Mouse (Mus musculus) heart, embryonic 11.5 days (tissue): Measurements from ENCODE around the gene Eml3. TPM values are rescaled to one million over a fixed set of nuclear protein-coding genes. Genes with fewer than 3 reads are reported as not detected.
A peak's percentile ranks its signal among the peaks of the same experiment; 100 is the strongest.

Source experiments
- ATAC-seq: fragments of 200-750 bp; cut with Nextera tagmentation; replicated peaks from 2 replicates; pipeline ENCODE4 v1.8.0; 2017; ENCODE audit warnings: moderate library complexity; ENCODE audit not compliant: insufficient number of reproducible peaks, low FRiP score, low TSS enrichment
- H3K27ac ChIP-seq: fragments of 300-500 bp; sonication (generic); 2 replicates; pipeline ENCODE4 v1.5.1; 2014; ENCODE audit warnings: mild to moderate bottlenecking, low read depth, low read length
- H3K27me3 ChIP-seq: fragments of 300-500 bp; sonication (generic); 2 replicates; pipeline ENCODE4 v1.6.1; 2014; ENCODE audit warnings: mild to moderate bottlenecking, low read length, mixed read lengths; ENCODE audit not compliant: control insufficient read depth, insufficient read depth
- H3K36me3 ChIP-seq: fragments of 300-500 bp; sonication (generic); 2 replicates; pipeline ENCODE4 v1.6.1; 2014; ENCODE audit warnings: mild to moderate bottlenecking, low read length, moderate library complexity, mixed read lengths; ENCODE audit not compliant: control insufficient read depth, insufficient read depth
- H3K4me1 ChIP-seq: fragments of 300-500 bp; sonication (generic); 2 replicates; pipeline ENCODE4 v1.6.1; 2014; ENCODE audit warnings: low read length; ENCODE audit not compliant: control insufficient read depth, insufficient read depth
- H3K4me2 ChIP-seq: fragments of 300-500 bp; sonication (generic); 2 replicates; pipeline ENCODE4 v1.6.1; 2014; ENCODE audit warnings: mild to moderate bottlenecking, moderate library complexity
- H3K4me3 ChIP-seq: fragments of 300-500 bp; sonication (generic); 2 replicates; pipeline ENCODE4 v1.5.1; 2014; ENCODE audit warnings: low read depth, low read length
- H3K9ac ChIP-seq: fragments of 300-500 bp; sonication (generic); 2 replicates; pipeline ENCODE4 v1.6.1; 2014; ENCODE audit warnings: mild to moderate bottlenecking, low read depth, low read length, moderate library complexity
- H3K9me3 ChIP-seq: fragments of 300-500 bp; sonication (generic); replicated peaks from 2 replicates; pipeline ENCODE4 v1.6.1; 2016; ENCODE audit warnings: low read length; ENCODE audit not compliant: control insufficient read depth
- WGBS: fragments of 180-500 bp; shearing (Covaris S2); extraction: QIAGEN DNeasy Blood & Tissue Kit; methylation state at CpG from one replicate; pipeline ENCODE4 v1.1.7; 2014; ENCODE audit not compliant: insufficient replicate concordance; 5-methylcytosine and 5-hydroxymethylcytosine counted together
- polyA plus RNA-seq: library from polyadenylated mRNA; unstranded; fragments of >200 nt; fragmentation: Nextera tagmentation; extraction: Ambion mirVana; gene quantifications from 2 replicates; pipeline ENCODE4 v1.2.1, GENCODE M21; 2014

Eml3 gene
- polyA plus RNA-seq, 1 experiment from 2014 or later = 8.1 TPM

GRCm38 (mm10) chr19:8983150-8983650, 53.8 kb downstream of the Eml3 start:
- no peaks in the 10 kb centered on the region for H3K27me3 ChIP-seq
- WGBS = 6% methylated on average over 4 of the region's 4 CpGs
- peaks cover 53% of the 10 kb centered on the region for H3K4me1 ChIP-seq
- H3K27ac ChIP-seq = peak overlapping the region; percentile 77
- no peaks in the 10 kb centered on the region for H3K9me3 ChIP-seq
- H3K9ac ChIP-seq = no peak overlapping the region
- H3K4me3 ChIP-seq = no peak overlapping the region
- H3K4me2 ChIP-seq = peak overlapping the region; percentile 22
- ATAC-seq = 0 out of 2 replicates have a peak, but pooled peaks have one; percentile 29
- peaks cover 22% of the 10 kb centered on the region for H3K36me3 ChIP-seq

GRCm38 (mm10) chr19:8984255-8984868, 55.0 kb downstream of the Eml3 start:
- ATAC-seq = no peak
- no peak overlapping the region for H3K4me3 ChIP-seq
- no peaks in the 10 kb centered on the region for H3K27me3 ChIP-seq
- H3K27ac ChIP-seq = peak overlapping the region; percentile 77; the same call in 1 of the 2 replicates
- peak overlapping the region; percentile 6; the same call in 1 of the 2 replicates for H3K4me2 ChIP-seq
- H3K9ac ChIP-seq = no peak overlapping the region
- H3K4me1 ChIP-seq = peaks cover 60% of the 10 kb centered on the region
- peaks cover 10% of the 10 kb centered on the region for H3K36me3 ChIP-seq
- WGBS = 23% methylated on average over 7 of the region's 7 CpGs
- no peaks in the 10 kb centered on the region for H3K9me3 ChIP-seq

- H3K9me3 ChIP-seq = no peaks in the 10 kb centered on the region
- no peaks in the 10 kb centered on the region for H3K36me3 ChIP-seq
- no peak overlapping the region for H3K4me2 ChIP-seq
- H3K4me3 ChIP-seq = no peak overlapping the region
- H3K4me1 ChIP-seq = peaks cover 61% of the 10 kb centered on the region
- 57% methylated on average over 5 of the region's 5 CpGs for WGBS
- no peak overlapping the region for H3K27ac ChIP-seq
- ATAC-seq = no peak
- no peak overlapping the region for H3K9ac ChIP-seq
- no peaks in the 10 kb centered on the region for H3K27me3 ChIP-seq
Measured at GRCm38 (mm10) chr19:8985891-8986290, 56.5 kb downstream of the Eml3 start.

GRCm38 (mm10) chr19:8987816-8988215, 58.5 kb downstream of the Eml3 start:
- no peaks in the 10 kb centered on the region for H3K9me3 ChIP-seq
- no peak for ATAC-seq
- WGBS = 25% methylated on average over 2 of the region's 2 CpGs
- peak overlapping the region; percentile 12 for H3K4me2 ChIP-seq
- no peaks in the 10 kb centered on the region for H3K27me3 ChIP-seq
- peak overlapping the region; percentile 90 for H3K27ac ChIP-seq
- H3K4me3 ChIP-seq = no peak overlapping the region
- H3K4me1 ChIP-seq = peaks cover 63% of the 10 kb centered on the region
- no peak overlapping the region for H3K9ac ChIP-seq
- no peaks in the 10 kb centered on the region for H3K36me3 ChIP-seq

GRCm38 (mm10) chr19:8988346-8989065, 59.2 kb downstream of the Eml3 start:
- Histone ChIP-seq H3K27me3 (no peaks in the 10 kb centered on the region), H3K36me3 (no peaks in the 10 kb centered on the region), H3K9me3 (no peaks in the 10 kb centered on the region), H3K4me1 (peaks cover 61% of the 10 kb centered on the region), H3K9ac (peak overlapping the region; percentile 86), H3K27ac (peak overlapping the region; percentile 90), H3K4me3 (peak overlapping the region; percentile 70), H3K4me2 (peak overlapping the region; percentile 76)
- 15% methylated on average over 15 of the region's 15 CpGs for WGBS
- ATAC-seq = no peak

GRCm38 (mm10) chr19:8989066-8989566, 59.8 kb downstream of the Eml3 start, which contains the start of gene Ahnak:
Ahnak (plus strand) TSS chr19:8989284.
- no peaks in the 10 kb centered on the region for H3K27me3 ChIP-seq
- under 1% methylated on average over 42 of the region's 42 CpGs for WGBS
- H3K4me3 ChIP-seq = peak within 1 kb of the TSS; percentile 70
- peak within 1 kb of the TSS; percentile 76 for H3K4me2 ChIP-seq
- peak within 1 kb of the TSS; percentile 86 for H3K9ac ChIP-seq
- H3K27ac ChIP-seq = peak within 1 kb of the TSS; percentile 90
- H3K36me3 ChIP-seq = no peaks in the 10 kb centered on the region
- ATAC-seq = peak; percentile 72
- H3K9me3 ChIP-seq = no peaks in the 10 kb centered on the region
- peaks cover 56% of the 10 kb centered on the region for H3K4me1 ChIP-seq

- peak overlapping the region; percentile 90 for H3K27ac ChIP-seq
- H3K9me3 ChIP-seq = no peaks in the 10 kb centered on the region
- peak overlapping the region; percentile 76 for H3K4me2 ChIP-seq
- WGBS = under 1% methylated on average over 52 of the region's 53 CpGs
- peak overlapping the region; percentile 70 for H3K4me3 ChIP-seq
- H3K4me1 ChIP-seq = peaks cover 50% of the 10 kb centered on the region
- peak overlapping the region; percentile 86 for H3K9ac ChIP-seq
- ATAC-seq = peak; percentile 66
- H3K27me3 ChIP-seq = no peaks in the 10 kb centered on the region
- H3K36me3 ChIP-seq = no peaks in the 10 kb centered on the region
Measured at GRCm38 (mm10) chr19:8989567-8990431, 60.4 kb downstream of the Eml3 start.
